Mouse (Mus musculus) kidney, adult 11 months (tissue): ENCODE results near the gene H2-Q10.

ENCODE experiments used
- DNase-seq: peaks from one replicate; pipeline ENCODE4 v3.0.0; 2022

The H2-Q10 gene

GRCm38 (mm10) chr17:35516652-35517500, 47.0 kb downstream of the H2-Q10 start, which contains the start of the genes Tcf19 and Cchcr1:
Tcf19 (minus strand) TSS chr17:35516824.
Cchcr1 (plus strand) TSS chr17:35517100.
- peak; percentile 99 for DNase-seq

- DNase-seq: no peak
Observed at GRCm38 (mm10) chr17:35517526-35517925, 47.6 kb downstream of the H2-Q10 start.
